In the genomic region with DNA sequence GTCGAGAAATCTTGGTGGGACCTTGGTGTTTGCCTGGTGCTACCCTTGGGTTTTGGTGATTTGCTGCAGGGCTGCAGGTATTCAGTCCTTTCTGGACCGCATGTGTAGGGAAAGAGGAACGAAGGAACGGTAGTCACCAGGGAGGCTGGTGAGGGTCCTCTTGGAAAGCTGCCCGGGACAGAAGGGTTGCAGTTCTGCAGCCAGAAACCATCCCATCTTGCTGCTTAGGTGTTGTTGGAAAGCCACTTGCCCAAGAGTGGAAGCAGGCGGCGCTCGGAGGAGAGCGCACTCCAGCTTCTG, we compare ENCODE assay signal across 8 mouse cellular contexts. TPM values are rescaled to one million over a fixed set of nuclear protein-coding genes. Genes with fewer than 3 reads are reported as not detected.
DNase-seq lines count a peak whose midpoint lies in the region; ATAC-seq and TF ChIP-seq lines count a peak whose summit lies in the region.

No protein-coding gene starts in this region.

- no peak for ATAC-seq in heart, embryonic 13.5 days (ENCODE audit: extremely low read depth, insufficient number of reproducible peaks, low FRiP score, low TSS enrichment)
- ATAC-seq in forebrain, embryonic 13.5 days, result no peak; the same call in 1 of the 2 replicates
- no peak for ATAC-seq in liver, embryonic 16.5 days (ENCODE audit: low read depth)

- H3K36me3 ChIP-seq in heart, embryonic 13.5 days, result no peaks in the 10 kb centered on the region
- peaks cover 3% of the 10 kb centered on the region; the same call in 1 of the 2 replicates for H3K36me3 ChIP-seq in ES-E14 (ENCODE audit: control insufficient read depth, insufficient read depth, low read length, poor library complexity, severe bottlenecking)
- no peaks in the 10 kb centered on the region for H3K36me3 ChIP-seq in forebrain, embryonic 13.5 days (ENCODE audit: poor library complexity, severe bottlenecking)
- no peaks in the 10 kb centered on the region for H3K36me3 ChIP-seq in liver, embryonic 16.5 days (ENCODE audit: control insufficient read depth, insufficient read depth)

- H3K27ac ChIP-seq in heart, embryonic 13.5 days (replicated peaks), result peak overlapping the region; percentile 83
- H3K27ac ChIP-seq in ES-E14 (ENCODE audit: insufficient read depth, low read depth, low read length, poor library complexity, severe bottlenecking), result no peak overlapping the region
- H3K27ac ChIP-seq in forebrain, embryonic 13.5 days, result peak overlapping the region; percentile 41; the same call in 1 of the 2 replicates
- H3K27ac ChIP-seq in liver, embryonic 16.5 days (ENCODE audit: low read length), result peak overlapping the region; percentile 72

- intact Hi-C loops in gastrocnemius, postnatal 14 days (cut with DNase I; ENCODE audit: low total_unique reads), result loop anchor here (5.0 kb wide), 1 partner anchor 71 kb away; the partner anchor contains the start of gene Scamp1

- WGBS in heart, embryonic 13.5 days, result under 1% methylated on average over 9 of the region's 9 CpGs
- WGBS in forebrain, embryonic 13.5 days, result 0% methylated on average over 9 of the region's 9 CpGs
- under 1% methylated on average over 9 of the region's 9 CpGs for WGBS in liver, embryonic 16.5 days (ENCODE audit: insufficient replicate concordance)

- H3K4me2 ChIP-seq in heart, embryonic 13.5 days, result peak overlapping the region; percentile 89
- peak overlapping the region; percentile 75 for H3K4me2 ChIP-seq in forebrain, embryonic 13.5 days
- peak overlapping the region; percentile 84 for H3K4me2 ChIP-seq in liver, embryonic 16.5 days (ENCODE audit: low read depth, low read length)

- in situ Hi-C loops in ES-E14 (cut with MboI; ENCODE audit: low sequenced_read_pairs in 2 of 2, unreplicated experiment in 2 of 2), result no loop called here

- H3K4me3 ChIP-seq in heart, embryonic 13.5 days, result peak overlapping the region; percentile 82
- H3K4me3 ChIP-seq in ES-E14 (ENCODE audit: insufficient read depth in 1 of 2, low read depth in 1 of 2, low read length in 2 of 2, poor library complexity in 1 of 2, severe bottlenecking in 1 of 2), result peak overlapping the region; percentile 98 to 99
- H3K4me3 ChIP-seq in forebrain, embryonic 13.5 days, result peak overlapping the region; percentile 66
- peak overlapping the region; percentile 75 for H3K4me3 ChIP-seq in liver, embryonic 16.5 days (ENCODE audit: low read depth, low read length)

- peak overlapping the region; percentile 96 for H3K9ac ChIP-seq in heart, embryonic 13.5 days
- peak overlapping the region; percentile 94 for H3K9ac ChIP-seq in ES-E14 (ENCODE audit: insufficient read depth, low read depth, low read length, poor library complexity, severe bottlenecking)
- peak overlapping the region; percentile 84 for H3K9ac ChIP-seq in forebrain, embryonic 13.5 days
- peak overlapping the region; percentile 81 for H3K9ac ChIP-seq in liver, embryonic 16.5 days (ENCODE audit: low read depth, low read length)

- peaks cover 18% of the 10 kb centered on the region for H3K4me1 ChIP-seq in heart, embryonic 13.5 days
- H3K4me1 ChIP-seq in ES-E14 (ENCODE audit: control insufficient read depth in 2 of 2, insufficient read depth in 2 of 2, low read length in 2 of 2, poor library complexity in 1 of 2), result peaks cover 2 to 8% of the 10 kb centered on the region in 2 experiments
- H3K4me1 ChIP-seq in forebrain, embryonic 13.5 days, result peaks cover 20% of the 10 kb centered on the region
- H3K4me1 ChIP-seq in liver, embryonic 16.5 days (ENCODE audit: control insufficient read depth, low read depth, low read length), result peaks cover 8% of the 10 kb centered on the region

- no peaks in the 10 kb centered on the region for H3K27me3 ChIP-seq in heart, embryonic 13.5 days (replicated peaks)
- H3K27me3 ChIP-seq in forebrain, embryonic 13.5 days, result no peaks in the 10 kb centered on the region
- no peaks in the 10 kb centered on the region for H3K27me3 ChIP-seq in liver, embryonic 16.5 days (ENCODE audit: control insufficient read depth, insufficient read depth, low read depth, low read length)

- H3K9me3 ChIP-seq in heart, embryonic 13.5 days, result peaks cover 10% of the 10 kb centered on the region; the same call in 1 of the 2 replicates
- H3K9me3 ChIP-seq in ES-E14 (ENCODE audit: control insufficient read depth, insufficient read depth, low read depth, low read length), result no peaks in the 10 kb centered on the region
- no peaks in the 10 kb centered on the region for H3K9me3 ChIP-seq in forebrain, embryonic 13.5 days (replicated peaks)
- H3K9me3 ChIP-seq in liver, embryonic 16.5 days (replicated peaks; ENCODE audit: control insufficient read depth, low read length), result no peaks in the 10 kb centered on the region

- DNase-seq in heart, adult 9 months (ENCODE audit: low spot score in 2 of 2), result no peak
- DNase-seq in ES-E14 (ENCODE audit: low read depth, low spot score), result no peak
- no peak for DNase-seq in yolk sac, embryonic 10.5 days (ENCODE audit: low spot score)
- DNase-seq in gastrocnemius, postnatal 14 days, result no peak
- DNase-seq in frontal cortex, postnatal 25 days (ENCODE audit: low spot score in 2 of 2), result no peak

TF ChIP-seq in ES-E14, 5 proteins besides CTCF, POLR2A, EP300 and RAD21:
- TF ChIP-seq MAFK (IDR thresholded peaks at IDR 0.05; ENCODE audit: insufficient read depth, low read depth, low read length) (no peak), CHD2 (IDR thresholded peaks at IDR 0.05; ENCODE audit: low read depth, low read length) (no peak), ZC3H11A (IDR thresholded peaks at IDR 0.05; ENCODE audit: borderline replicate concordance, low read depth, low read length) (no peak), HCFC1 (IDR thresholded peaks at IDR 0.05; ENCODE audit: borderline replicate concordance, insufficient read depth, low read length) (no peak), ZNF384 (IDR thresholded peaks at IDR 0.05; ENCODE audit: low read depth, low read length) (no peak)

RNA-seq across cellular contexts. Expression of gene Ap3b1, which starts 0.7 kb away (rescaled TPM):
- 28.9 and 29.4 TPM in 2 replicates for polyA plus RNA-seq in heart, embryonic 13.5 days (2015; fragmentation: Nextera tagmentation; extraction: Ambion mirVana)
- total RNA-seq in ES-E14 (2012; rRNA removed), result 32.9 and 33.2 TPM in 2 replicates
- 29.9 and 32.5 TPM in 2 replicates for polyA plus RNA-seq in forebrain, embryonic 13.5 days (2015; fragmentation: Nextera tagmentation; extraction: Ambion mirVana)
- polyA plus RNA-seq in liver, embryonic 16.5 days (2015; fragmentation: Nextera tagmentation; extraction: Ambion mirVana), result 15.6 and 15.7 TPM in 2 replicates
- total RNA-seq in gastrocnemius, postnatal 14 days (2021), result 10 to 100 TPM; 18.6 to 19.3 TPM
